Mouse (Mus musculus) left cerebral cortex, adult 18-20 months (tissue): ENCODE results near the gene 2310022A10Rik. TPM values are rescaled to one million over a fixed set of nuclear protein-coding genes. Genes with fewer than 3 reads are reported as not detected.

Experiments used
- DNase-seq, 2 experiments: peaks; one replicate each; pipeline ENCODE4 v3.0.0; 2021 to 2022; ENCODE audit warnings: low spot score in 2 of 2, mixed read lengths in 1 of 2
- long read RNA-seq, 2 experiments: library from polyadenylated mRNA; stranded (forward); transcript quantifications; one replicate each; pipeline ENCODE4 v2.0.0; 2021
- total RNA-seq, 2 experiments: library from RNA; stranded (reverse); gene quantifications; 2 replicates each; pipeline ENCODE4 v1.2.3; 2021

Gene 2310022A10Rik
- 10 to 100 TPM; 30.5 to 33.0 TPM for total RNA-seq
- long read RNA-seq, experiment 1, transcript 2310022A10Rik-201 (10 exons, 2,701 nt): minor isoform, 15 of 55 reads
- long read RNA-seq, experiment 1, transcript 2310022A10Rik-205 (11 exons, 1,989 nt): major isoform, 26 of 55 reads
- long read RNA-seq, experiment 1, partial matches to known transcripts: 3 of 55 reads
- long read RNA-seq, experiment 1, other reads (novel, unspliced or antisense): 11 of 55 reads
- long read RNA-seq, experiment 2, transcript 2310022A10Rik-205 (11 exons, 1,989 nt): major isoform, 21 of 41 reads
- long read RNA-seq, experiment 2, transcript 2310022A10Rik-201 (10 exons, 2,701 nt): minor isoform, 12 of 41 reads
- long read RNA-seq, experiment 2, partial matches to known transcripts: 1 of 41 reads
- long read RNA-seq, experiment 2, other reads (novel, unspliced or antisense): 6 of 41 reads

GRCm38 (mm10) chr7:27552931-27553513 is at the start of gene 2310022A10Rik, which contains the start of gene Pld3:
Gene 2310022A10Rik, plus strand, starts transcription at chr7:27553233.
Gene Pld3, minus strand, starts transcription at chr7:27553218.
- DNase-seq: peak; percentile 95 to 98

GRCm38 (mm10) chr7:27506765-27507370 is 46.2 kb upstream of the 2310022A10Rik start:
- no peak for DNase-seq

GRCm38 (mm10) chr7:27507711-27508647 is 45.1 kb upstream of the 2310022A10Rik start:
- peak; percentile 88 to 90 for DNase-seq

- DNase-seq: no peak
Observed at GRCm38 (mm10) chr7:27508648-27509005, 44.4 kb upstream of the 2310022A10Rik start.

- DNase-seq: no peak
Observed at GRCm38 (mm10) chr7:27510809-27511208, 42.2 kb upstream of the 2310022A10Rik start.

GRCm38 (mm10) chr7:27514961-27515360 is 38.1 kb upstream of the 2310022A10Rik start:
- no peak for DNase-seq

- DNase-seq: no peak
Observed at GRCm38 (mm10) chr7:27518314-27518713, 34.7 kb upstream of the 2310022A10Rik start.

- DNase-seq: no peak
Observed at GRCm38 (mm10) chr7:27520104-27520503, 32.9 kb upstream of the 2310022A10Rik start.

- no peak for DNase-seq
Observed at GRCm38 (mm10) chr7:27520599-27520998, 32.4 kb upstream of the 2310022A10Rik start.

- no peak for DNase-seq
Observed at GRCm38 (mm10) chr7:27522967-27523366, 30.1 kb upstream of the 2310022A10Rik start, which contains the start of gene Hipk4. Gene Hipk4, plus strand, starts transcription at chr7:27523267.

GRCm38 (mm10) chr7:27523805-27524204 is 29.2 kb upstream of the 2310022A10Rik start:
- no peak for DNase-seq

GRCm38 (mm10) chr7:27526039-27526827 is 26.8 kb upstream of the 2310022A10Rik start:
- DNase-seq: peak; percentile 81 to 83

GRCm38 (mm10) chr7:27529070-27529469 is 24.0 kb upstream of the 2310022A10Rik start:
- no peak for DNase-seq

GRCm38 (mm10) chr7:27530937-27531336 is 22.1 kb upstream of the 2310022A10Rik start:
- DNase-seq: no peak

GRCm38 (mm10) chr7:27531707-27532106 is 21.3 kb upstream of the 2310022A10Rik start:
- DNase-seq: no peak

GRCm38 (mm10) chr7:27532480-27533050 is 20.5 kb upstream of the 2310022A10Rik start:
- DNase-seq: no peak

- no peak for DNase-seq
Observed at GRCm38 (mm10) chr7:27535386-27535785, 17.6 kb upstream of the 2310022A10Rik start.

- no peak for DNase-seq
Observed at GRCm38 (mm10) chr7:27536618-27537017, 16.4 kb upstream of the 2310022A10Rik start.

GRCm38 (mm10) chr7:27537998-27538397 is 15.0 kb upstream of the 2310022A10Rik start:
- DNase-seq: no peak

- no peak for DNase-seq
Observed at GRCm38 (mm10) chr7:27538797-27539196, 14.2 kb upstream of the 2310022A10Rik start.
